Mouse (Mus musculus): ENCODE data around the gene Sesn3. TPM values are rescaled to one million over a fixed set of nuclear protein-coding genes. Genes with fewer than 3 reads are reported as not detected.

The Sesn3 gene
- polyA plus RNA-seq (2017; shearing (Covaris generic)): 10 to 100 TPM; 23.9 to 31.9 TPM

GRCm38 (mm10) chr9:14274986-14275720 lies at the start of gene Sesn3:
Sesn3 (plus strand) TSS chr9:14275067.

GRCm38 (mm10) chr9:14381353-14382055 lies 106.6 kb downstream of the Sesn3 start, which contains the start of gene Endod1:
Endod1 (minus strand) TSS chr9:14381507.

Other genes starting within 250 kb of the Sesn3 start
- gene Endod1, start 106.4 kb downstream of the Sesn3 start, polyA plus RNA-seq (2017; shearing (Covaris generic)): 10 to 100 TPM; 47.9 to 60.7 TPM
- 1 to 10 TPM; 1.3 to 1.4 TPM for gene Kdm4d, start 225.4 kb downstream of the Sesn3 start, polyA plus RNA-seq (2017; shearing (Covaris generic))
- 100 to 1,000 TPM; 224 to 257 TPM for gene Cwc15, start 225.6 kb downstream of the Sesn3 start, polyA plus RNA-seq (2017; shearing (Covaris generic))